Comparison of ENCODE assay signal across 8 mouse cellular contexts in the genomic region with DNA sequence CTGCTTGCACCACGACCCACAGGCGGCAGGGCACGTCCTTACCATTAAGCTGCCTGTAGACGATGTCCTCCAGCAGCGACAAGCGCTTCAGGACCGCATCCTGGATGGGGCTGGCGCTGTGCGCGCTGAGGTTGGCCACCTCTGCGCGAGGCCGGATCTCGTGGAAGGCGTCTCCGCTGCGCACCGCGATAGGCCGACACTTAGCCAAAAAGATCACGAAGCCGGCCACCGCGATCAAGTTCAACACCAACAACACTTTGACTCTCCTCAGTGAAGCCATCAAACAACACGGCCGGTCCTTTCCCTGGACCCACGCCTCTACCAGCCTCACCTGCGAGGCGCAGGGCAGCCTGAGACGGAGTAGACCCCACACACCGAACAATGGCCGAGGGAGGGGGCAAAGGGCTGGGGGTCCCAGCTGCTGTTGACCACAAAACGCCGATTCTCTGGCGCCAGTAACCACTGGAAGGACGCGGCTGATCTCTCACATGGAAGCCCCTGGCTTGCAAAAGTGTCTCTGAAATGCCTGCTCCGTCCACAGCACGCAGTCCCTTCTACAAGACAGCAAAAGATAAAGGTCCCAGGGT. TPM values are rescaled to one million over a fixed set of nuclear protein-coding genes. Genes with fewer than 3 reads are reported as not detected.
DNase-seq lines count a peak whose midpoint lies in the region; ATAC-seq and TF ChIP-seq lines count a peak whose summit lies in the region.

No protein-coding gene starts in this region.

- no peak for ATAC-seq in hindbrain, embryonic 11.5 days (ENCODE audit: low FRiP score)
- peak; percentile 23; the same call in 1 of the 2 replicates for ATAC-seq in midbrain, embryonic 11.5 days (ENCODE audit: low FRiP score)

- peaks cover 23% of the 10 kb centered on the region for H3K4me1 ChIP-seq in forebrain, embryonic 10.5 days
- H3K4me1 ChIP-seq in hindbrain, embryonic 11.5 days (replicated peaks; ENCODE audit: control insufficient read depth, insufficient read depth, low read length): peaks cover 3% of the 10 kb centered on the region; the same call in 1 of the 2 replicates
- peaks cover 4% of the 10 kb centered on the region for H3K4me1 ChIP-seq in midbrain, embryonic 11.5 days (ENCODE audit: control insufficient read depth, insufficient read depth, low read length)

- no peaks in the 10 kb centered on the region for H3K36me3 ChIP-seq in forebrain, embryonic 10.5 days (replicated peaks)
- H3K36me3 ChIP-seq in hindbrain, embryonic 11.5 days (ENCODE audit: control insufficient read depth, insufficient read depth, low read length): no peaks in the 10 kb centered on the region
- H3K36me3 ChIP-seq in midbrain, embryonic 11.5 days (ENCODE audit: control insufficient read depth, insufficient read depth, low read length): no peaks in the 10 kb centered on the region

- H3K27me3 ChIP-seq in forebrain, embryonic 10.5 days (ENCODE audit: poor library complexity, severe bottlenecking): peaks cover 51% of the 10 kb centered on the region
- H3K27me3 ChIP-seq in hindbrain, embryonic 11.5 days (ENCODE audit: control insufficient read depth, insufficient read depth, low read length): peaks cover 19% of the 10 kb centered on the region
- H3K27me3 ChIP-seq in midbrain, embryonic 11.5 days (ENCODE audit: control insufficient read depth, insufficient read depth, low read length): peaks cover 23% of the 10 kb centered on the region

- peak overlapping the region; percentile 74; the same call in 1 of the 2 replicates for H3K27ac ChIP-seq in forebrain, embryonic 10.5 days
- H3K27ac ChIP-seq in hindbrain, embryonic 11.5 days (ENCODE audit: low read depth, low read length): no peak overlapping the region
- no peak overlapping the region for H3K27ac ChIP-seq in midbrain, embryonic 11.5 days (ENCODE audit: low read depth, low read length)

- H3K9ac ChIP-seq in hindbrain, embryonic 11.5 days (ENCODE audit: low read depth, low read length): peak overlapping the region; percentile 65
- peak overlapping the region; percentile 68 for H3K9ac ChIP-seq in midbrain, embryonic 11.5 days (ENCODE audit: low read length)

- under 1% methylated on average over 39 of the region's 39 CpGs for WGBS in forebrain, embryonic 10.5 days
- WGBS in hindbrain, embryonic 11.5 days: under 1% methylated on average over 39 of the region's 39 CpGs
- under 1% methylated on average over 39 of the region's 39 CpGs for WGBS in midbrain, embryonic 11.5 days

- DNase-seq in left cerebral cortex, adult 18-20 months (ENCODE audit: low spot score in 2 of 2): peak; percentile 18 to 37
- DNase-seq in left cerebral cortex, adult 8-10 months (ENCODE audit: low spot score in 2 of 2): no peak
- peak; percentile 36 for DNase-seq in brain, embryonic 14.5 days (ENCODE audit: low read depth)
- peak; percentile 27 for DNase-seq in forebrain, embryonic 10.5 days (ENCODE audit: extremely low spot score, low spot score)
- peak; percentile 56 for DNase-seq in hindbrain, embryonic 11.5 days (ENCODE audit: low spot score)
- DNase-seq in midbrain, embryonic 11.5 days (ENCODE audit: low spot score, missing footprints): no peak
- DNase-seq in urinary bladder, adult 2 months (ENCODE audit: low spot score): no peak
- no peak for DNase-seq in natural killer cell, adult 2 months (ENCODE audit: low spot score in 2 of 2)

- TF ChIP-seq CTCF in brain, embryonic 14.5 days (IDR thresholded peaks at IDR 0.05; ENCODE audit: borderline replicate concordance, extremely low read depth, insufficient read depth, insufficient read length): no peak

- peak overlapping the region; percentile 97 for H3K4me2 ChIP-seq in hindbrain, embryonic 11.5 days (replicated peaks; ENCODE audit: low read depth, low read length)
- H3K4me2 ChIP-seq in midbrain, embryonic 11.5 days: peak overlapping the region; percentile 98

- no peaks in the 10 kb centered on the region for H3K9me3 ChIP-seq in forebrain, embryonic 10.5 days
- no peaks in the 10 kb centered on the region for H3K9me3 ChIP-seq in hindbrain, embryonic 11.5 days (ENCODE audit: control insufficient read depth, low read length)
- H3K9me3 ChIP-seq in midbrain, embryonic 11.5 days (ENCODE audit: control insufficient read depth, low read length): no peaks in the 10 kb centered on the region

- H3K4me3 ChIP-seq in forebrain, embryonic 10.5 days: peak overlapping the region; percentile 75
- H3K4me3 ChIP-seq in hindbrain, embryonic 11.5 days (ENCODE audit: low read depth, low read length): peak overlapping the region; percentile 57
- H3K4me3 ChIP-seq in midbrain, embryonic 11.5 days (ENCODE audit: low read depth, low read length): peak overlapping the region; percentile 64

- no peak for TF ChIP-seq POLR2A in brain, embryonic 14.5 days (IDR thresholded peaks at IDR 0.05; ENCODE audit: borderline replicate concordance, extremely low read depth, insufficient read depth, insufficient read length, poor library complexity, severe bottlenecking)

RNA-seq across cellular contexts. Expression of a gene that starts 1.9 kb away (rescaled TPM):
- total RNA-seq in left cerebral cortex, adult 18-20 months (2021): 10 to 100 TPM; 32.3 to 35.2 TPM
- 10 to 100 TPM; 33.1 to 35.1 (median 33.9) TPM for total RNA-seq in left cerebral cortex, adult 8-10 months (2022)
- polyA plus RNA-seq in brain, embryonic 14.5 days (2012; rRNA removed): 11.7 and 15.3 TPM in 2 replicates
- polyA plus RNA-seq in forebrain, embryonic 10.5 days (2016; fragmentation: Nextera tagmentation; extraction: Ambion mirVana): 0.85 and 0.98 TPM in 2 replicates
- polyA plus RNA-seq in hindbrain, embryonic 11.5 days (2014; fragmentation: Nextera tagmentation; extraction: Ambion mirVana): 1.9 and 2.0 TPM in 2 replicates
- polyA plus RNA-seq in midbrain, embryonic 11.5 days (2014; fragmentation: Nextera tagmentation; extraction: Ambion mirVana): 0.62 and 0.79 TPM in 2 replicates
- polyA plus RNA-seq in urinary bladder, adult 2 months (2012; rRNA removed): 2.1 and 2.7 TPM in 2 replicates

Comparison
In these comparisons a context has a peak if more than half of its experiments do, and no peak if none do; other contexts are left out.
1. DNase-seq: peak in left cerebral cortex, adult 18-20 months (2 of 2), brain, embryonic 14.5 days (single experiment), forebrain, embryonic 10.5 days (single experiment) and hindbrain, embryonic 11.5 days (single experiment); none in left cerebral cortex, adult 8-10 months (0 of 2), midbrain, embryonic 11.5 days (single experiment), urinary bladder, adult 2 months (single experiment) and natural killer cell, adult 2 months (0 of 2).
2. Peak in every context shown above with its lines, with median percentiles within 50 percentile points of each other: H3K4me3 ChIP-seq.